Mouse (Mus musculus) forelimb bud, embryonic 11.5 days (tissue): ENCODE results near the gene Slc45a3.

Experiments used
- DNase-seq: peaks from one replicate; pipeline ENCODE4 v3.0.0-alpha.2; 2012; ENCODE audit warnings: low read depth, low spot score

Slc45a3 gene

DNA sequence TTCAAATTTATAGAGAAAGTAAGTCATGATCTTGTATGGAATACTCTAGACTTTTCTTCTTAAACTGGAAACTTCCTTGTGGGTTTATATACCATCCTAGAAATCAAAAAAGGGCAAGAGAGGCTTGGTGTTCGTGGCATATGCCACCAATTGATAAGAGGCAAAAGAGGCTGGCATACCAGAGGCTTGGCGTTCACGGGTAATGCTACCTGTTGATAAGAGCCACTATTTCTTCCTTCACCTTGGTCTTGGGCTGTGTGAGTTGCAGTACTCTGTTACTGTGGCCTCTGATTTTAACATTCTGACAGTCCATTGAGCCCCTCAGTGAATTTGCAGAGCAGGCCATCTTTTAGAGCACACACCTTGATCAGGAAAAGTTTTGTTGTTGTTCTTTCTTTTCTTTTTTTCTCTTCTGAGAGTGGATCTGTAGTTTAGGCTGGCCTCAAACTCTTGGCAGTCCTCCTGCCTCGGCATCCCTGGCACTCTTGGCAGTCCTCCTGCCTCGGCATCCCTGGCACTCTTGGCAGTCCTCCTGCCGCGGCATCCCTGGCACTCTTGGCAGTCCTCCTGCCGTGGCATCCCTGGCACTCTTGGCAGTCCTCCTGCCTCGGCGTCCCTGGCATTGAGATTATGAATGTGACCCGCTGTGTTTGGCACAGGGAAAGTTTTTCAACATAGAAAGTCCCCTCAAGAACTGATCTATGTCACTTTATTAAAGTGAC, 64.3 kb downstream of the Slc45a3 start:
- DNase-seq: no peak

DNA sequence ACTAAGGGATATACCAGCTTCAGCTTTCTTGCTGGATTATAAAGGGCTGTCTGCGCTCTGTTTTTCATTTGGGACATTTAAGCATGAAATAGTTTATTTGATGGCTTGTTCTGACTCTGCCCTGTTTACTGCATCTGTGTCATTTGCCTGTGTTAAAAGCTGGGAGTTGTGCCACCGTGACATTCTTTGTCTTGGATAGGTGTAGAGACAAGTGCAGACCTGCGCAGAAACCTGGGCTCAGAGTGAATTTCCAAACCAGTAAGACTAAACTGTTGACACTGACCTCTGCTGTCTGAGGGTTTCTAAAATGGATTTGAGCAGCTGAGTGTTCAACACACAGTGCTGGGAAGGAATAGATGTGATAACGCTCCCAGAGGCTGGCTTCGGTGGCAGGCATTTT, 65.2 kb downstream of the Slc45a3 start:
- DNase-seq: no peak

DNA sequence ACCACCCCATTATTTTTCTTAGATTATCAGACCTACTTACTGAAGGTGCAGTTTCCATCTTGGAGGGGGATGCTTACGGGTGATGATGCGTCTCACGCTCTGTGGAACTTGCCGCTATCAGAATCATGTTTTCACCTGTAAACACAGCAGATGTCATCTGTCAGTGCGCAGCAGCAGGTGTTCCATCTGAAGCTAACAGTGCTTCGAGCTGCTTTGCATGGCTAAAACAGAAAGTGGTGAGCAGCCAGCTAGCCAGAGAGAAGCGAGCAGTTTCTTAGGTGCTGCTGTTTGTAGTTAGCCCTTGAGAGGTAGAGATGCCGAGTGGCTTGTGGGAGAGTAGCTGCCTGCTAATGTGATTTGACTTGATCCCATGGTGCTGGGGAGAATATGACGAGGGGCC, 65.6 kb downstream of the Slc45a3 start:
- no peak for DNase-seq

DNA sequence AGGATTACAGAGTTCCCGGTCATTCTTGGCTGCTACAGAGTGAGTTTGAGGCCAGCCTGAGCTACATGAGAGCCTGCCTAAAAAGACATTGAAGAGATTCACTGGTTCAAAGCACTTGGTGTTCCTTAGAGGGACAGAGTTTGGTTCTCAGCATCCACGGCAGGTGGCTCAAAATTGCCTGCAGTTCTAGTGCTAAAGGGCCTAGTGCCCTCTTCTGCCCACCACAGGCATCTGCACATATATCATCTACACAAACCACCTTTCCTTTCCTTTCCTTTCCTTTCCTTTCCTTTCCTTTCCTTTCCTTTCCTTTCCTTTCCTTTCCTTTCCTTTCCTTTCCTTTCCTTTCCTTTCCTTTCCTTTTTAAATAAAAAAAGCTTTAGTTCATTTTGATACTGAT, 67.8 kb downstream of the Slc45a3 start:
- DNase-seq: no peak

DNA sequence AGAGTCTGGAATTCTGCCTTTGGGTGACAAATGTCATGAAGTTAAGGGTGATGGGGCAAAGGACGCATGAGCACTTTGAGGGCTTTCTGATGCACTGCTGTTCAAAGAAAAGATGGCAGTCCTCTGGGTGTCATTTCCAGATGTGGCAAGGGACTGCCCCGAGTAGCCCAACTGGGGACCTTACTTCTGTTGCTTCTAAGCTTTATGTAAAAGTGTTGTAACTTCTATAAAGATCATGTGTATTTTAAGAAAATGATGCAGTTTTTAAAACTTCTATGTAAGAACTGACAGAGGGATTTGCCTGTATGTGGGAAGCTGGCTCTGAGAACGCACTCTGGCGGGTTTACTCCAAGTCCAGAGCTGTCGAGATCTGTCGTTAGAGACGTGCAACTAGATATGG, 69.4 kb downstream of the Slc45a3 start:
- DNase-seq: no peak
